Mouse (Mus musculus) embryonic facial prominence, embryonic 13.5 days (tissue): ENCODE measurements around the gene Mief1. TPM values are rescaled to one million over a fixed set of nuclear protein-coding genes. Genes with fewer than 3 reads are reported as not detected.

Experiments
- ATAC-seq: fragments of 200-750 bp; cut with Nextera tagmentation; 2 replicates; pipeline ENCODE4 v1.8.0; 2017; ENCODE audit warnings: low read depth; ENCODE audit not compliant: insufficient number of reproducible peaks, insufficient read depth, low FRiP score, low TSS enrichment
- H3K27ac ChIP-seq: fragments of 300-500 bp; sonication (generic); 2 replicates; pipeline ENCODE4 v1.5.1; 2015; ENCODE audit warnings: moderate library complexity, mild to moderate bottlenecking, inconsistent platforms
- H3K27me3 ChIP-seq: fragments of 300-500 bp; sonication (generic); 2 replicates; pipeline ENCODE4 v1.6.1; 2015; ENCODE audit warnings: mild to moderate bottlenecking, inconsistent platforms
- H3K36me3 ChIP-seq: fragments of 300-500 bp; sonication (generic); 2 replicates; pipeline ENCODE4 v1.6.1; 2015; ENCODE audit warnings: mild to moderate bottlenecking, inconsistent platforms
- H3K4me1 ChIP-seq: fragments of 300-500 bp; sonication (generic); 2 replicates; pipeline ENCODE4 v1.6.1; 2015; ENCODE audit warnings: inconsistent platforms
- H3K4me2 ChIP-seq: fragments of 300-500 bp; sonication (generic); 2 replicates; pipeline ENCODE4 v1.6.1; 2015; ENCODE audit warnings: moderate library complexity, mild to moderate bottlenecking, inconsistent platforms
- H3K4me3 ChIP-seq: fragments of 300-500 bp; sonication (generic); 2 replicates; pipeline ENCODE4 v1.5.1; 2015; ENCODE audit warnings: mild to moderate bottlenecking, inconsistent platforms
- H3K9ac ChIP-seq: fragments of 300-500 bp; sonication (generic); 2 replicates; pipeline ENCODE4 v1.6.1; 2015; ENCODE audit warnings: mild to moderate bottlenecking, inconsistent platforms
- H3K9me3 ChIP-seq: fragments of 300-500 bp; sonication (generic); 2 replicates; pipeline ENCODE4 v1.6.1; 2016; ENCODE audit warnings: inconsistent platforms
- WGBS: fragments of 180-500 bp; shearing (Covaris S2); methylation state at CpG from one replicate; pipeline ENCODE4 v1.1.7; 2015; ENCODE audit warnings: mixed read lengths; 5-methylcytosine and 5-hydroxymethylcytosine counted together
- polyA plus RNA-seq: library from polyadenylated mRNA; unstranded; fragments of >200 nt; fragmentation: Nextera tagmentation; extraction: Ambion mirVana; gene quantifications from 2 replicates; pipeline ENCODE4 v1.2.1, GENCODE M21; 2015

The Mief1 gene
- 31.5 and 34.4 TPM in 2 replicates for polyA plus RNA-seq

DNA sequence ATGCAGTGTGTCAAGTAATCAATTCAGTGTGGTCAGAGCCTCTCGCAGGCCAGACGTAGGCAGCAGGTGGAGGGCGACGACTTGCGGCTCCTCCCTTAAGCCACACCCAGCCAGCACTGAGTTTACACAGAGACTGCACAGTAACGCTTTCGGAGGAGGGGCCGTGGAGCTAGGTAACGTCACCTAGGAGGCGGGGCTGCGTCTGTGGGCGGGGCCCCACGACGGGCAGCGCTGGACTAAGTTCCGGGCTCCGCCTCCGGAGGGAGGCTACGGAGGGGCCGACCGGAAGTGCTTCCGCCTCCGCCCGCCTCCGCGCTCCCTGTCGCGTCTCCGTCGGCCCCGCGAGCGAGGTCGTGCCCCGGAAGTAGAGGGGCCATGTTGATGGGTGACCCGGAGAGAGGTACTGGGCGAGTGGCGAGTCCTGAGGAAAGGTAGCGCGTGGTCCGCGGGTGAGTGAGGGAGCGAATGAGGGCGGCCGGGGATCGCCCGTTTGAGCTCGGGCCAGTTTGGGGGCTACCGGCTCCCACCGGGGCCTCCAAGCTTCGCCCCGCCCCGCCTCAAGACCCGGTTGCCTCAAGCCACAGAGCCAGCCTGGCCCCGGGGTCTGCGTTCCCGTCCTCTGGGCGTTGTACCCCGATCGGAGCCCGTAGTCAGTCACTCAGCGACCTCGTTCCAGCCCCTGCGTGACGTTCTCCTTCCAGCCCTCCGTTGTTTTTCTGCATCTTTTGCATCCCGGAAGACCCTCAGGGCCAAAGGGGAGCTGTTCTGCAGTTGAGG is at the start of gene Mief1:
Mief1 (plus strand) TSS at position 286 of the 777 bp plus-strand sequence.
- Histone ChIP-seq H3K27ac (peak within 1 kb of the TSS; percentile 85), H3K9me3 (no peaks in the 10 kb centered on the region), H3K4me3 (peak within 1 kb of the TSS; percentile 93), H3K27me3 (no peaks in the 10 kb centered on the region), H3K9ac (peak within 1 kb of the TSS; percentile 85), H3K4me2 (peak within 1 kb of the TSS; percentile 76), H3K36me3 (peaks cover 35% of the 10 kb centered on the region), H3K4me1 (peaks cover 18% of the 10 kb centered on the region)
- ATAC-seq: peak; percentile 96
- under 1% methylated on average over 66 of the region's 67 CpGs for WGBS

DNA sequence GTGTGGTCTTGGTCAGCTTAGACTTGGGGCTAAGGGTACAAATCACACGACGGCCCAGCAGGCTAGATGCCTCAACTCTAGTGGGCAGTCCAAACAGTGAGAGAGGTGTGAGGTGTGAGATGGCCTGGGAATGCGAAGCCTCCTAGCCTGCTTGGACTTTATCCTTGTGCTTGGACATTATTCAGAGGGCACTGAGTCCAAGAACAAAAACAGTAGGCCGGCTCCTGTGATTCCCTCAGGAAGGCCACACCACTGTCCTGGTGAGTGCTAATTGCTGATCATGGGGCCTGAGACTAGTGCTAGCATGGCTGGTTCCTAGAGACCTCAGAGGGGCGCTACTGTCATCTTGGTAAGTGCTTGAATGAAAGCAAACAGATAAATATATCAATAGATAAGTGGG is 44.9 kb upstream of the Mief1 start:
- Histone ChIP-seq H3K4me3 (no peak overlapping the region), H3K27me3 (no peaks in the 10 kb centered on the region), H3K4me1 (peaks cover 12% of the 10 kb centered on the region), H3K9ac (no peak overlapping the region), H3K4me2 (no peak overlapping the region), H3K27ac (no peak overlapping the region), H3K36me3 (0 out of 2 replicates have a peak, but pooled peaks cover 4% of the 10 kb centered on the region), H3K9me3 (no peaks in the 10 kb centered on the region)
- ATAC-seq: no peak
- 83% methylated on average over 5 of the region's 5 CpGs for WGBS

DNA sequence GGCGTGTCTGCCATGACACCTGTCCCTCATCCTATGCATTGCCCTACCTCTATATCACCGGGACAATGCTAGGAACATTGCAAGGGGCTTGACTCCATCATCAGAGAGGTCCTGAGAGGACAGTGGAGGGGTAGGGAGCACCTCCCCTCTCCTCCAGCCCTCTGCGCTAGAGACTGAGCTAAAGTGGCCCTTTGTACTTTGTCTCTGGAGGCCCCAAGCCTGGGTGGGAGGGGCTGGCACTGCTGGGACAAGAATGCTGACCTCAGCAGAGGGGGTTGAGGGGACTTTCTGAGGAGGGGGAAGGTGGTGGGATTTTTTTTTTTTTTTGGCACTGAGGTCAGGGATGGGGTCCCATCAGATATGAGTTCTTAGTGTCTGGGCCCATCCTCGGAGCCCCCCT is 43.7 kb upstream of the Mief1 start:
- H3K27me3 ChIP-seq: no peaks in the 10 kb centered on the region
- H3K4me2 ChIP-seq: no peak overlapping the region
- H3K9me3 ChIP-seq: no peaks in the 10 kb centered on the region
- no peak overlapping the region for H3K4me3 ChIP-seq
- 0 out of 2 replicates have a peak, but pooled peaks cover 4% of the 10 kb centered on the region for H3K36me3 ChIP-seq
- WGBS: 74% methylated on average over 4 of the region's 4 CpGs
- peaks cover 12% of the 10 kb centered on the region for H3K4me1 ChIP-seq
- ATAC-seq: peak; percentile 22; the same call in 1 of the 2 replicates
- no peak overlapping the region for H3K9ac ChIP-seq
- H3K27ac ChIP-seq: no peak overlapping the region

DNA sequence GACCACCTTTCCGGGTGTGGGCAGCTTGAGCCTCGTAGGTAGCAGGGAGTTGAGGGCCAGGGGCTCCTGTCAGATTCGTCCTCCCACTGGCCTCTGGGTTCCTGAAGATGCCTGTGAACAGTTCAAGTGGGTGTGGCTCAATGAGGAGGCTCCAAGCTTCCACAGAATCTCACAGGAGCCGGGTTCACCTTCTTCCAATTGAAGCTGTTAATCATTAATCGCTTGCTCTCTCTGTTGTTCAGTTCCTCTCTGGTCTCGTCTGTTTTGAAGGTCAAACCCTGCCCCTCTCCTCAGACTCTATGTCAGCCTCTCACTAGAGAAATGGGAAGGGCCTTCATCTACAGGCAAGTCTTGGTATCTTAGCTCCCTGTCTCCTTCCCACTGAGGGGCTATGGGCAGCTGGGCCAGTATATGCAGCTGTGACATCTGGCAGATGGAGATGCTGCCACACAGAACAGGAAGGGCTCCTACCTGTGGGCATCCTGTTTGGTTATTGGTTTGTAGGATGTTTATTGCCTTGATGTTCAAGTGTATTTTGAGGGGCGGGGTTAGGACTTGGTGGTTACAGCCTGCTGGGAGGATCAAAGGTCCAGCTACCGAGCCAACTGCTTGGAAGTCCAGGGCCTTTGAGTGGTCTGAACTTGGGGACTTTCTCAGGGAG is 42.1 kb upstream of the Mief1 start:
- Histone ChIP-seq H3K9me3 (no peaks in the 10 kb centered on the region), H3K36me3 (0 out of 2 replicates have a peak, but pooled peaks cover 3% of the 10 kb centered on the region), H3K9ac (no peak overlapping the region), H3K27ac (no peak overlapping the region), H3K4me2 (no peak overlapping the region), H3K4me1 (peaks cover 12% of the 10 kb centered on the region), H3K27me3 (no peaks in the 10 kb centered on the region), H3K4me3 (no peak overlapping the region)
- ATAC-seq: no peak
- WGBS: 74% methylated on average over 8 of the region's 8 CpGs

DNA sequence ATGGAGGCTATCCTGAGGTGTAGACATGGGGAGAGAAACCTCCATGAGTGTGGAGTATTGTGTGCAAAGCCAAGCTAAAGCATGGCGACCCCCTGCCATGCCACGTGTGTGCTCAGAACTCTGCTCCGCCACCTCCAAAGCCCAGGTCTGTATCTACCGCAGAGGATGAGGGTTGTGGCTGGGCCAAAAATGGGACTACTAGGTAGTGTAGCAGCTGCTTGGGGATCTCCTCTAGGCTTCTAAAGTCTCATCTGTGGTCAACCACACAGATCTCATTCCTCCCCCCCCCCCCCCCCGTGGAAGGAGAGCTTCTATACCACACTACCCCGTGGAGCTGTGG is 41.6 kb upstream of the Mief1 start:
- WGBS: 81% methylated on average over 6 of the region's 6 CpGs
- no peak for ATAC-seq
- Histone ChIP-seq H3K27me3 (no peaks in the 10 kb centered on the region), H3K9me3 (no peaks in the 10 kb centered on the region), H3K4me3 (no peak overlapping the region), H3K4me1 (peaks cover 12% of the 10 kb centered on the region), H3K4me2 (no peak overlapping the region), H3K36me3 (0 out of 2 replicates have a peak, but pooled peaks cover 3% of the 10 kb centered on the region), H3K9ac (no peak overlapping the region), H3K27ac (no peak overlapping the region)

DNA sequence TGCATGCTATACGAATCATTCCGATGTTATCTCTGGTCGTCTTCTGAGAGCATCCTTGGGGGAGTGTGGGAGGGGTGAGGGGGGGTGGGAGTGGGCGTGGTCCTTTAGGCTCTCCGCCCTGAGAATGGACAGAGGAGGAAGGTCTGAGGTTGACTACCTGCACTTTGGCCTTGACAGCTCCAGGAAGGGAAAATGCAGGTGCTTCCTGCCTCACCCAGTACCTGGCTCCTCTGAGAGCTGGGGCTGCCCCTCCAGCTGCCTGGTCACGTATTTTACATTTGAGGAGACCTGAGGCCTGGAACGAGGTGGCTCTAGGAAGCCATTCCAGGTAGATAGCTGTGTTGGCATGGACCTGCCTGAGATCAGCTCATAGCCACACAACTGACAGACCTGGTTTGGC is 41.0 kb upstream of the Mief1 start:
- H3K36me3 ChIP-seq: 0 out of 2 replicates have a peak, but pooled peaks cover 3% of the 10 kb centered on the region
- H3K4me2 ChIP-seq: no peak overlapping the region
- H3K27ac ChIP-seq: no peak overlapping the region
- H3K27me3 ChIP-seq: no peaks in the 10 kb centered on the region
- 79% methylated on average over 7 of the region's 7 CpGs for WGBS
- peaks cover 12% of the 10 kb centered on the region for H3K4me1 ChIP-seq
- no peak for ATAC-seq
- no peak overlapping the region for H3K4me3 ChIP-seq
- no peak overlapping the region for H3K9ac ChIP-seq
- no peaks in the 10 kb centered on the region for H3K9me3 ChIP-seq

DNA sequence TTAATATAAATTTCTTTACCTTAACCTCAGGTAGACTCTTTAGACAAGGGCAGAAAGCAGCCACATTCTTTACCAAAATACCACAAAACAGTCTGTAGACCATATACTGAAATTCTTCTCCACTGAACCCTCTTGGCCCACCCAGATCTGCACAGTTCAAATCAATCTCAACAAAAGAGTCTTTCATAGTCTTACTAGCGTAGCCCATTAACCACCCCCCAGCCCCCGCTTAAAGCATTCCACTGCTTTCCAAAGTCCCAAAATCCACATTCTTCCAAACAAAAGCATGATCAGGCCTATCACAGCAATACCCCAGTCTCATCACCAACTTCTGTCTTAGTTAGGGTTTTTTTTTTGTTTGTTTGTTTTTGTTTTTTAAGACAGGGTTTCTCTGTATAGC is 34.3 kb upstream of the Mief1 start:
- Histone ChIP-seq H3K27ac (no peak overlapping the region), H3K36me3 (peaks cover 11% of the 10 kb centered on the region; the same call in 1 of the 2 replicates), H3K4me2 (no peak overlapping the region), H3K4me3 (no peak overlapping the region), H3K4me1 (peaks cover 16% of the 10 kb centered on the region), H3K9ac (no peak overlapping the region), H3K27me3 (no peaks in the 10 kb centered on the region), H3K9me3 (no peaks in the 10 kb centered on the region)
- no peak for ATAC-seq
- WGBS: 63% methylated on average over 2 of the region's 2 CpGs

DNA sequence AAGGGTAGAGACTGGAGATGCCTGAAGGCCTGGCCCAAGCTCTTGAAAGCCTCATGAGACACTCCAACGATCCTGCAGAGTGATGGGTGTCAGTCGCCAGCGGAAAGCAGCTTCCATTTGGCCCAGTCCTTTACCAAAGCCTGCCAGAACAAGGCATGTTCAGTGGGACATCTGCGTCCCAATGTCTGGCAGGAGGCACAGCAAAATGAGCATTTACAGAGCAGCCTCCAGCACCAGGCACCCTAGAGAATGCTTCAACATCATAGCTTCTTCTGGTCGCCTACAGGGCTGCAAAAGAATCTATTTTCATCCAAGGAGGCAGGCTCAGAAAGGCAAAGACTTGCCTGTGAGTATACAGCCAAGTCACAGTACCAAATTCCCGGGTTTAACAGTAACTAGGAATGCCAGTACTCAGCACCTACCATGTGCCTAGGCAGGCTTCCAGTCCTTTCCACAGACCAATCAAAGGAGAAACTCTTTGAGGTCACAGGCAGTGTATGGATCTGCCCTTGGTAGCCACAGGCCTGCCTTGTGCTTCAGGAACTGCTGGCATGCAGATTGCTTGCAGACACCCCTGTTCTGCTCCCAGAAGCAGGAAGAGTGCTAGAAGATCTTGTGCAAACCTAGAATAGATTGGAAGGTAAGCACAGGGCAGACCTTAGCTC is 31.6 kb upstream of the Mief1 start:
- no peak for ATAC-seq
- no peak overlapping the region for H3K27ac ChIP-seq
- no peak overlapping the region for H3K4me3 ChIP-seq
- 80% methylated on average over 6 of the region's 6 CpGs for WGBS
- H3K27me3 ChIP-seq: no peaks in the 10 kb centered on the region
- H3K4me2 ChIP-seq: no peak overlapping the region
- peaks cover 17% of the 10 kb centered on the region for H3K36me3 ChIP-seq
- H3K4me1 ChIP-seq: peaks cover 16% of the 10 kb centered on the region
- no peaks in the 10 kb centered on the region for H3K9me3 ChIP-seq
- no peak overlapping the region for H3K9ac ChIP-seq

DNA sequence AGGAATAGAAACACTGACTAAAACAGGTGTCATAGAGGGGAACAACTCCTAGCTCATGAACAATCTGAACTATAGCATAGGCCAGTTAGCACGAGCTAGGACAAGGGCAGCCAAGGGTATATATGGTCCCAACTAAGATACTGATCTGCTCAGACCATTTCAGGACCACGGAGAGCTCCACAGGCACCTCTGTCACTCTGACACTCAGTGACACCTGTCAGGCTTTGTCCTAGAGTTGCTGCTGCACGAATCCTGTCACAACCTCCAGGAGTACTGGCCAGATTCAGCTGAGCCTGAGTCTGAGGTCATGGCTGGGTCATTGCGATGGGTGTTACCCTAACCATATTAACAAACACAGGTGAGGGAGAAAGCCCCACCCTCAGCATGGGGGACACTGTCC is 30.4 kb upstream of the Mief1 start:
- H3K4me1 ChIP-seq: peaks cover 21% of the 10 kb centered on the region
- H3K27me3 ChIP-seq: no peaks in the 10 kb centered on the region
- no peak overlapping the region for H3K4me3 ChIP-seq
- no peak overlapping the region for H3K27ac ChIP-seq
- H3K9me3 ChIP-seq: no peaks in the 10 kb centered on the region
- no peak overlapping the region for H3K9ac ChIP-seq
- ATAC-seq: no peak
- WGBS: 28% methylated on average over 4 of the region's 4 CpGs
- no peak overlapping the region for H3K4me2 ChIP-seq
- H3K36me3 ChIP-seq: peaks cover 17% of the 10 kb centered on the region

DNA sequence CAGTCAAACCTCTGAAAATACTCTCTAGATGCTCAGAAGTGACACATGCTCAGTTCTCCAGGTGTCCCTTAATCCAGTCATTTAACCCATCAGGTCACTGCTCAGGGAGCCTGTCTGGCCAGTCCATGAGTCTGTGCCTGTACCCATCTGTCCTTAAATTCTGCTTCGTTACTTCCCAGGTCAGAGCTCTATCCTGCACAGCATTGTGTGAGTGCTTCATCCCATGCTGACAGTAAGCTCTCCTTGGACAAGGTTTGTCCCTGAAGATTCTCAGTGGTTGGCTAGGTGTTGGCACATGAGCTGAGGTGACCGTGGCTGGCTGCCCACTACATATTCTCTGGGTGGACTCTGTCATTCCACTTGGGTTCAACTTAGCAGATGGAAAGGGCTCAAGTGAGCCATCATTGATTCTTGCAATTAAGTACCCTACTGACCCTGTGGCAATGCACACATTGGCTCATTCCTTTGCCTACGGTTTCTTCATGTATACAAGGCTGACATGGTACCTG is 27.7 kb upstream of the Mief1 start:
- Histone ChIP-seq H3K27ac (no peak overlapping the region), H3K4me3 (no peak overlapping the region), H3K4me1 (peaks cover 25% of the 10 kb centered on the region), H3K4me2 (no peak overlapping the region), H3K36me3 (peaks cover 19% of the 10 kb centered on the region), H3K9me3 (no peaks in the 10 kb centered on the region), H3K27me3 (no peaks in the 10 kb centered on the region), H3K9ac (no peak overlapping the region)
- ATAC-seq: no peak
- 87% methylated on average over 3 of the region's 3 CpGs for WGBS

DNA sequence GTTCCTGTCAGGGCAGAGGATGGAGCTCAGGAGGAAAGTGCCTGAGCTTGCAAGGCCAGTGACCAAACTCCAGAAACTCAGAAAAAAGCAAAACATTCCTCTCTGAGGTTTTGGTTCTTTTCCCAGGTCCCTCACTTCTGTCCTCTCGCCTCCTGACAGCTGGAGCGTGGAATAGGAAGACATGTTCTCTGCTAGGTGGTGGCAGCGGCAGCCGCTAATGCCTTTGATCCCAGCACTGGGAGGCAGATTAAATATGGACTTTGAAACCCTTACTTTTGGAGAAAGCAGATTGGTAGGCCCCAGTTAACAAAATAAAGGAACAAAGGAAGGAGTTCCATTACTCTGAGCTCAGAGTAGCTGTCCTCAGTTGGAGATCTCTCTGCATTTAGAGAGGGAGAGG is 25.4 kb upstream of the Mief1 start:
- no peak overlapping the region for H3K9ac ChIP-seq
- peak overlapping the region; percentile 51; the same call in 1 of the 2 replicates for H3K27ac ChIP-seq
- 22% methylated on average over 4 of the region's 4 CpGs for WGBS

More for the DNA sequence above, 25.4 kb upstream of the Mief1 start:
- Histone ChIP-seq H3K36me3 (peaks cover 43% of the 10 kb centered on the region), H3K27me3 (no peaks in the 10 kb centered on the region), H3K4me3 (no peak overlapping the region), H3K4me2 (no peak overlapping the region), H3K9me3 (no peaks in the 10 kb centered on the region), H3K4me1 (peaks cover 11% of the 10 kb centered on the region; the same call in 1 of the 2 replicates)
- ATAC-seq: no peak
